8 mouse cellular contexts compared by ENCODE assay signal in genomic region chr14:105295820-105296582, GRCm38 (mm10). TPM values are rescaled to one million over a fixed set of nuclear protein-coding genes. Genes with fewer than 3 reads are reported as not detected.
DNase-seq lines count a peak whose midpoint lies in the region; ATAC-seq and TF ChIP-seq lines count a peak whose summit lies in the region.

No protein-coding gene starts in this region.

- H3K9me3 ChIP-seq in heart, postnatal 0 days (replicated peaks; ENCODE audit: control insufficient read depth, low read length): no peaks in the 10 kb centered on the region
- H3K9me3 ChIP-seq in heart, embryonic 12.5 days (replicated peaks): no peaks in the 10 kb centered on the region

- no peak overlapping the region for H3K9ac ChIP-seq in heart, postnatal 0 days (replicated peaks; ENCODE audit: low read depth, low read length)
- H3K9ac ChIP-seq in heart, embryonic 12.5 days: no peak overlapping the region

- H3K4me2 ChIP-seq in heart, postnatal 0 days (ENCODE audit: low read depth, low read length): no peak overlapping the region
- no peak overlapping the region for H3K4me2 ChIP-seq in heart, embryonic 12.5 days

- peaks cover 47% of the 10 kb centered on the region for H3K36me3 ChIP-seq in heart, postnatal 0 days (replicated peaks; ENCODE audit: control insufficient read depth, insufficient read depth, low read length)
- peaks cover 31% of the 10 kb centered on the region for H3K36me3 ChIP-seq in heart, embryonic 12.5 days

- peak; percentile 67 for TF ChIP-seq CTCF in heart, postnatal 0 days (IDR thresholded peaks at IDR 0.05; ENCODE audit: low read depth)

- no peaks in the 10 kb centered on the region for H3K27me3 ChIP-seq in heart, postnatal 0 days (ENCODE audit: control insufficient read depth, insufficient read depth, low read length)
- no peaks in the 10 kb centered on the region for H3K27me3 ChIP-seq in heart, embryonic 12.5 days (replicated peaks)

- no peaks in the 10 kb centered on the region for H3K4me1 ChIP-seq in heart, postnatal 0 days (ENCODE audit: control insufficient read depth, insufficient read depth)
- peaks cover 12% of the 10 kb centered on the region; the same call in 1 of the 2 replicates for H3K4me1 ChIP-seq in heart, embryonic 12.5 days (replicated peaks)

- WGBS in heart, postnatal 0 days: 52% methylated on average over 6 of the region's 6 CpGs
- WGBS in heart, embryonic 12.5 days: 60% methylated on average over 6 of the region's 6 CpGs

- DNase-seq in heart, postnatal 0 days (ENCODE audit: low spot score): peak; percentile 63
- DNase-seq in 416B (ENCODE audit: low read depth): peak; percentile 84
- DNase-seq in retina, postnatal 1 day: peak; percentile 73
- DNase-seq in frontal cortex, postnatal 10 days (ENCODE audit: low spot score in 2 of 2): no peak
- DNase-seq in layer of hippocampus, adult 8-10 months (ENCODE audit: low spot score in 2 of 2): no peak

- no peak for ATAC-seq in heart, postnatal 0 days (ENCODE audit: insufficient read depth, low read depth)
- no peak for ATAC-seq in heart, embryonic 12.5 days (ENCODE audit: insufficient number of reproducible peaks, low FRiP score)
- peak; percentile 93 for ATAC-seq in activated CD4-positive, CD25-positive, alpha-beta regulatory T cell, adult 4 months
- ATAC-seq in inflammation-experienced regulatory T-cells, adult 6 months: peak; percentile 91

- no peak overlapping the region for H3K4me3 ChIP-seq in heart, postnatal 0 days (ENCODE audit: low read depth, low read length)
- no peak overlapping the region for H3K4me3 ChIP-seq in heart, embryonic 12.5 days

- H3K27ac ChIP-seq in heart, postnatal 0 days (ENCODE audit: low read depth): no peak overlapping the region
- no peak overlapping the region for H3K27ac ChIP-seq in heart, embryonic 12.5 days (ENCODE audit: poor library complexity, severe bottlenecking)

- TF ChIP-seq EP300 in heart, postnatal 0 days (IDR thresholded peaks at IDR 0.05; ENCODE audit: low read depth): no peak

RNA-seq across cellular contexts. Expression of gene Ndfip2, which starts 37.6 kb away (rescaled TPM):
- 66.0 and 67.7 TPM in 2 replicates for total RNA-seq in heart, postnatal 0 days (2014; rRNA removed; ENCODE audit: low replicate concordance)
- 39.2 and 39.8 TPM in 2 replicates for polyA plus RNA-seq in heart, postnatal 0 days (2015; fragmentation: Nextera tagmentation; extraction: Ambion mirVana)
- 57.4 and 61.1 TPM in 2 replicates for polyA plus RNA-seq in heart, embryonic 12.5 days (2016; fragmentation: Nextera tagmentation; extraction: Ambion mirVana)
- 10 to 100 TPM; 45.1 to 51.6 TPM for polyA plus RNA-seq in activated CD4-positive, CD25-positive, alpha-beta regulatory T cell, adult 4 months (2017; shearing (Covaris generic))
- 10 to 100 TPM; 40.2 to 58.3 (median 41.3) TPM for polyA plus RNA-seq in inflammation-experienced regulatory T-cells, adult 6 months (2017; shearing (Covaris generic))
- total RNA-seq in layer of hippocampus, adult 8-10 months (2022): 10 to 100 TPM; 76.9 to 89.4 (median 79.0) TPM

Comparison
In these comparisons a context has a peak if more than half of its experiments do, and no peak if none do; other contexts are left out.
1. ATAC-seq: peak in activated CD4-positive, CD25-positive, alpha-beta regulatory T cell, adult 4 months (single experiment) and inflammation-experienced regulatory T-cells, adult 6 months (single experiment); none in heart, postnatal 0 days (single experiment) and heart, embryonic 12.5 days (single experiment).
2. DNase-seq: peak in heart, postnatal 0 days (single experiment), 416B (single experiment) and retina, postnatal 1 day (single experiment); none in frontal cortex, postnatal 10 days (0 of 2) and layer of hippocampus, adult 8-10 months (0 of 2).